Mouse (Mus musculus) bone marrow, adult 2 months (tissue): ENCODE data around the gene Mpc1. TPM values are rescaled to one million over a fixed set of nuclear protein-coding genes. Genes with fewer than 3 reads are reported as not detected.

Source experiments
- H3K27ac ChIP-seq: fragments of 200-500 bp; 2 replicates; pipeline ENCODE4 v1.5.1; 2012; ENCODE audit warnings: low read depth, mild to moderate bottlenecking, control low read depth, inconsistent platforms, low read length; ENCODE audit not compliant: control insufficient read depth, poor library complexity, insufficient read depth
- H3K4me1 ChIP-seq: fragments of 200-500 bp; 2 replicates; pipeline ENCODE4 v1.6.1; 2011; ENCODE audit warnings: low read length; ENCODE audit not compliant: control insufficient read depth, insufficient read depth
- H3K4me3 ChIP-seq: fragments of 200-500 bp; replicated peaks from 2 replicates; pipeline ENCODE3; 2011; ENCODE audit warnings: mild to moderate bottlenecking, low read depth, low read length, control low read depth; ENCODE audit not compliant: control insufficient read depth
- CTCF ChIP-seq: fragments of 200-500 bp; IDR thresholded peaks from 2 replicates; pipeline ENCODE4 v1.5.1; 2011; ENCODE audit warnings: low read length, control low read depth; ENCODE audit not compliant: control insufficient read depth, insufficient read depth
- POLR2A ChIP-seq: fragments of 200-500 bp; IDR thresholded peaks from 2 replicates; pipeline ENCODE4 v1.6.1; 2011; ENCODE audit warnings: low read depth, mild to moderate bottlenecking, control low read depth, low read length, borderline replicate concordance; ENCODE audit not compliant: control insufficient read depth
- WGBS: fragments of 180-500 bp; shearing (Covaris S2); methylation state at CpG from one replicate; pipeline ENCODE4 v1.1.7; 2018; 5-methylcytosine and 5-hydroxymethylcytosine counted together
- polyA plus RNA-seq: library from polyadenylated mRNA; stranded (reverse); fragments of >200 nt; gene quantifications from 2 replicates; pipeline ENCODE4 v1.2.4, GENCODE M21; 2011; ENCODE audit warnings: low replicate concordance; ENCODE audit not compliant: missing spikeins, insufficient read depth, insufficient read length

Gene Mpc1
- polyA plus RNA-seq, 1 experiment = 40.1 TPM

DNA sequence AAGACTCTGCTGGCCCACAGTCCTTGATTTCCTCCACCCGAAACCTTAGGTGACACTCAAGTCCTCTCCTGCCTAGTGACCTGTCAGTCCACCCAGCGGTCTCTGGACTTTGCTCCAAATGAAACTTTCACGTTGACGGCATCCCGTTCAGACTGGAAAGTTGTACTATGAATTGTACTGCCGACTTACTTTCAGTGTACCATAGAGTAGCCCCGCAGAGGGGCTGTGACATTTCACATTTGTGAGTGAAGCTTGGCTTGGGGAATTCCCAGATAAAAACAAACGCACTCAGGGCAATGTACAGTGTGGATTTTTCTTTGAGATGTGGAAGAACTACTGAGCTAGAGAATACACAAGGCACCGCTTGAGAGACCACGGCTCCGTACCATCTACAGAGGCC, 40.5 kb upstream of the Mpc1 start:
- H3K4me1 ChIP-seq = peaks cover 5% of the 10 kb centered on the region; the same call in 1 of the 2 replicates
- no peak for TF ChIP-seq POLR2A
- no peak for TF ChIP-seq CTCF
- H3K4me3 ChIP-seq = no peak overlapping the region
- H3K27ac ChIP-seq = no peak overlapping the region
- 79% methylated on average over 11 of the region's 11 CpGs for WGBS

DNA sequence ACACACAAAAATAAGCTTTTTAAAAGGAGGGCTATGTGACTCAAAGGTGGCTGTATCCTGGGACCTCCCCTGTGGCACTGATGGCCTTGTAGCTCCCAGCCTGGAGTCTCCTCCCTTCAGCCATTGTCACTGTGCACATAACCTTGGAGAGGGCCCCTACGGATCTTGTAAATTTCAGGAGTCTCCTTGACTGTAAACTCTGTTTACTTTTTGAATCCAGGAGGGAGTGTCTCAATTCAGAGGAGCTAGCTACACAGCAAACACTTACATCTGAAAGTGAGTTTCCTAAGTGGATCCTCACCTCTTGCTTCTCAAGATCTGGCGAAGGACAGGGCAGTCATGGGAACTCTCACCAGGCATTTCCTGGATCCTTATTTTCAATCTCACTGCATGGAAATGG, 38.6 kb upstream of the Mpc1 start:
- Histone ChIP-seq H3K4me1 (no peaks in the 10 kb centered on the region; the same call in 1 of the 2 replicates), H3K27ac (no peak overlapping the region), H3K4me3 (no peak overlapping the region)
- TF ChIP-seq CTCF = no peak
- no peak for TF ChIP-seq POLR2A
- 81% methylated on average over 2 of the region's 2 CpGs for WGBS

GRCm38 (mm10) chr17:8246102-8246754, 36.5 kb upstream of the Mpc1 start:
- 82% methylated on average over 4 of the region's 4 CpGs for WGBS
- TF ChIP-seq CTCF = no peak
- TF ChIP-seq POLR2A = no peak
- H3K4me1 ChIP-seq = no peaks in the 10 kb centered on the region; the same call in 1 of the 2 replicates
- H3K27ac ChIP-seq = no peak overlapping the region
- no peak overlapping the region for H3K4me3 ChIP-seq

DNA sequence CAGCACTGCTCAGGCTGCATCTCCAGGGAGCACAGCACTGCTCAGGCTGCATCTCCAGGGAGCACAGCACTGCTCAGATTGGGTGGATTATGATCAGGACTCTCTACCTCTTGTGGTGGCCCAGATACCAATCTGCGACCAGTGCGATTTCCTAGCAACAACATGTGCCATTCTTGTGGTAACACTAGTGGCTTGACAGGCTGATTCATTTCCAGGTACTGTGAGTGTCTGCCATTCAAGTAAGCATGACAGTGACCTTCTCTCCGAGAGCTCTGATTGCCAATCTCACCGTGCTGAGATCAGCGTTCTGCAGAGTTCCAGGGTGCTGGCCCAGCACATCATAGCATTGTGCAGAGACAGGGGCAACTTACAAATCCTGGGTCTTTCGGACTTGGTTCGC, 31.0 kb upstream of the Mpc1 start:
- H3K4me1 ChIP-seq = no peaks in the 10 kb centered on the region; the same call in 1 of the 2 replicates
- TF ChIP-seq CTCF (no peak), POLR2A (no peak)
- no peak overlapping the region for H3K27ac ChIP-seq
- 71% methylated on average over 7 of the region's 7 CpGs for WGBS
- no peak overlapping the region for H3K4me3 ChIP-seq

DNA sequence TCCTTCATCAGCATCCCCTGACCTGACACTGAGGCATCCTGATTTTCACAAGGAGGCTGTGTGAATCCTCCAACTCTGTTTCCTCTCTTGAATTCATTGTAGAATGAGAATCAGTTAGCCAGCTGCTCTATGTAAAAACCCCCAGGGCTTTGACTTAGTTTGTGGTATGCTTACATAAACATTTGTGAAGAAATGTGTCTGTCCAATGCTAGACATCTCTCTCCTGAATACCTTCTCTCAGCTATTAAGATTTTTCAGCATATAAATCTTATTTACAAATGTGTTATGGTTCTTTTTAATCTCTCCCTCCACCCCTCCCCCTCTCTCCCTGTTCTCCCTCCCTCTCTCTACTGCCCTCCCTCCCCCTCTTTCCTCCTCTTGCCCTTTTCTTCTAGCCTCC, 28.4 kb upstream of the Mpc1 start:
- Histone ChIP-seq H3K4me1 (no peaks in the 10 kb centered on the region; the same call in 1 of the 2 replicates), H3K27ac (no peak overlapping the region), H3K4me3 (no peak overlapping the region)
- no peak for TF ChIP-seq POLR2A
- TF ChIP-seq CTCF = no peak

DNA sequence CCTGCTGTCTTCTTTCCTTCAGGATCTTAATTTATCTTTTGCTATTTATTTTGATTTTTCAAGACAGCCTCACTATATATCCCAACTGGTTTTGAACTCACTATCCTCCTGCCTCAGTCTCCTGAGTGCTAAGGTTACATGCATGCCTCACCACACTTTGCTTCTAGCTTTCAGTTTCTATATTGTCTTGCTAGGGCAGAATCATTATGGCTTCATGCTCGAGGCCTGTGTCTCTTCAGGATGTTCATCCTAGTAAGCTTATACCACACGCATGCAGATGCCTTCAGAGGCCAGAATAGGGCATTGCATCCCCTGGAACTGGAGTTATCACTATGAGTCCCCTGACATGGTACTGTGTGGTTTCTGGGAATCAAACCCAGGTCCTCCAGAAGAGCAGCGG, 27.8 kb upstream of the Mpc1 start:
- H3K4me1 ChIP-seq = no peaks in the 10 kb centered on the region; the same call in 1 of the 2 replicates
- WGBS = 49% methylated on average over 3 of the region's 3 CpGs
- no peak overlapping the region for H3K27ac ChIP-seq
- TF ChIP-seq CTCF (no peak), POLR2A (no peak)
- no peak overlapping the region for H3K4me3 ChIP-seq

- WGBS = 5% methylated on average over 6 of the region's 6 CpGs
- H3K4me1 ChIP-seq = no peaks in the 10 kb centered on the region; the same call in 1 of the 2 replicates
- TF ChIP-seq POLR2A (no peak), CTCF (no peak)
- peak overlapping the region; percentile 34; the same call in 1 of the 2 replicates for H3K27ac ChIP-seq
- no peak overlapping the region for H3K4me3 ChIP-seq
These were observed 27.1 kb upstream of the Mpc1 start for GRCm38 (mm10) chr17:8255583-8255982.

- Histone ChIP-seq H3K27ac (no peak overlapping the region), H3K4me3 (no peak overlapping the region), H3K4me1 (no peaks in the 10 kb centered on the region; the same call in 1 of the 2 replicates)
- WGBS = 70% methylated on average over 8 of the region's 8 CpGs
- TF ChIP-seq CTCF = no peak
- TF ChIP-seq POLR2A = no peak
These were observed 25.7 kb upstream of the Mpc1 start for GRCm38 (mm10) chr17:8256982-8257381.
